Mouse (Mus musculus) bone marrow macrophage, adult 2 months (primary cell): ENCODE measurements around the gene Npas3.

Experiments used
- CTCF ChIP-seq: IDR thresholded peaks from 2 replicates; pipeline ENCODE4 v1.5.1; 2012; ENCODE audit warnings: low read depth, mild to moderate bottlenecking, low read length, moderate library complexity
- POLR2A ChIP-seq: IDR thresholded peaks from 2 replicates; pipeline ENCODE4 v1.6.1; 2012; ENCODE audit warnings: mild to moderate bottlenecking, low read depth, low read length, borderline replicate concordance

- TF ChIP-seq CTCF (no peak), POLR2A (no peak)
Measured at GRCm38 (mm10) chr12:53973414-53973813, 724.9 kb downstream of the Npas3 start.
